Mouse (Mus musculus) midbrain, postnatal 0 days (tissue): Measurements from ENCODE around the gene Timm13. TPM values are rescaled to one million over a fixed set of nuclear protein-coding genes. Genes with fewer than 3 reads are reported as not detected.

Source experiments
- ATAC-seq: fragments of 200-750 bp; cut with Nextera tagmentation; 2 replicates; pipeline ENCODE4 v1.8.0; 2017; ENCODE audit warnings: moderate number of reproducible peaks, mild to moderate bottlenecking, moderate TSS enrichment, moderate library complexity; ENCODE audit not compliant: low FRiP score
- DNase-seq: peaks from one replicate; pipeline ENCODE4 v3.0.0-alpha.2; 2015; ENCODE audit warnings: low spot score
- H3K27ac ChIP-seq: fragments of 300-500 bp; sonication (generic); 2 replicates; pipeline ENCODE4 v1.5.1; 2014; ENCODE audit warnings: low read depth, mild to moderate bottlenecking, low read length, mixed read lengths
- H3K27me3 ChIP-seq: fragments of 300-500 bp; sonication (generic); 2 replicates; pipeline ENCODE4 v1.6.1; 2014; ENCODE audit warnings: low read length, control low read depth, mixed read lengths; ENCODE audit not compliant: insufficient read depth
- H3K36me3 ChIP-seq: fragments of 300-500 bp; sonication (generic); 2 replicates; pipeline ENCODE4 v1.6.1; 2014; ENCODE audit warnings: low read length, control low read depth, mixed read lengths; ENCODE audit not compliant: insufficient read depth
- H3K4me1 ChIP-seq: fragments of 300-500 bp; sonication (generic); 2 replicates; pipeline ENCODE4 v1.6.1; 2014; ENCODE audit warnings: mild to moderate bottlenecking, control low read depth, antibody characterized with exemption, low read length, mixed read lengths; ENCODE audit not compliant: insufficient read depth
- H3K4me2 ChIP-seq: fragments of 300-500 bp; sonication (generic); 2 replicates; pipeline ENCODE4 v1.6.1; 2014; ENCODE audit warnings: low read depth, mild to moderate bottlenecking, low read length, mixed read lengths; ENCODE audit not compliant: poor library complexity, severe bottlenecking
- H3K4me3 ChIP-seq: fragments of 300-500 bp; sonication (generic); 2 replicates; pipeline ENCODE4 v1.5.1; 2014; ENCODE audit warnings: low read depth, mild to moderate bottlenecking, low read length, moderate library complexity
- H3K9ac ChIP-seq: fragments of 300-500 bp; sonication (generic); replicated peaks from 2 replicates; pipeline ENCODE4 v1.6.1; 2014; ENCODE audit warnings: mild to moderate bottlenecking, low read length, moderate library complexity, mixed read lengths; ENCODE audit not compliant: poor library complexity, severe bottlenecking
- H3K9me3 ChIP-seq: fragments of 300-500 bp; sonication (generic); 2 replicates; pipeline ENCODE4 v1.6.1; 2016; ENCODE audit warnings: low read length, control low read depth
- CTCF ChIP-seq: IDR thresholded peaks from 2 replicates; pipeline ENCODE4 v1.5.1; 2016; ENCODE audit warnings: antibody characterized with exemption, mild to moderate bottlenecking
- WGBS: fragments of 180-500 bp; shearing (Covaris S2); extraction: QIAGEN DNeasy Blood & Tissue Kit; methylation state at CpG from one replicate; pipeline ENCODE4 v1.1.7; 2014; 5-methylcytosine and 5-hydroxymethylcytosine counted together
- polyA plus RNA-seq: library from polyadenylated mRNA; unstranded; fragments of >200 nt; fragmentation: Nextera tagmentation; extraction: Ambion mirVana; gene quantifications from 2 replicates; pipeline ENCODE4 v1.2.1, GENCODE M21; 2015
- total RNA-seq: library from RNA; depleted of rRNA; stranded (reverse); fragments of >200 nt; gene quantifications from 2 replicates; pipeline ENCODE4 v1.2.3, GENCODE M21; 2014

Gene Timm13
- total and polyA plus RNA-seq, 2 experiments from 2014 or later, result 267 to 362 TPM

DNA sequence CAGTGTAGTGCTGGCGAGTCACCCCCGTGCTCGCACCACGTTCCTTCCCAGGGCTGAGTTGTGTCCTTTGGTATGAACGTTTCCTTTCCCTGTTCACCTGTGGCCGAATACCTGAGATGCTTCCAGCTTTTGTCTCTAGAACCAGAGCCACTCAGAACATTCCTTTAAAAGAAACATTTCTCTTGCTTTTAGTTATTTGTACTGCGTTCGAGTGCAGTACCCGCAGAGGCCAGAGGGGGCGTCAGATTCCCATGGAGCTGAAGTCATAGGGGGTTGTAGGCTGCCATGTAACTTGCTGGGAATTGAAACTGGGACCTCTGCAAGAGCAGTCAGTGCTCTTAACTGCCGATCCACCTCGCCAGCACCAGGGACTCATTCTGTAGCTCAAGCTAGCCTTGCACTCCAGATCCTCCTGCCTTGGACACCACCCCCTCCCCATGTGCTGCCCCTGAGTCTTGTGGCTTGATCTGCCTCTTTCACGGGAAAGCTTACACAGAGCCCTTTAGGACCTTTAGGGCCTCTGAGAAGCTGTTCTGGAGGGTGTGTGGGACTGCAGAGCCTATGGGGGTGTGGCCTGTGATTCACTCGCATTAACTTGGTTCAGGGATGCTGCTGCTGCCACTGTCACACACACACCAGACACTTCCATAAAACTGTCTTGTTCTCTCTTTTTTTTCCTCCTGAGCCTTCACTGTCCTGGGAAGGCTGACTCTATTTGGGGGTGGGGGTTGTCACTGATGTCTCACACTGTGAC is 46.1 kb upstream of the Timm13 start:
- Histone ChIP-seq H3K36me3 (no peaks in the 10 kb centered on the region), H3K9ac (no peak overlapping the region), H3K27me3 (no peaks in the 10 kb centered on the region), H3K4me2 (no peak overlapping the region), H3K27ac (no peak overlapping the region), H3K4me1 (no peaks in the 10 kb centered on the region), H3K9me3 (no peaks in the 10 kb centered on the region), H3K4me3 (no peak overlapping the region)
- WGBS, result 65% methylated on average over 14 of the region's 14 CpGs
- DNase-seq (no peak), ATAC-seq (no peak)
- TF ChIP-seq CTCF, result peak; percentile 54

DNA sequence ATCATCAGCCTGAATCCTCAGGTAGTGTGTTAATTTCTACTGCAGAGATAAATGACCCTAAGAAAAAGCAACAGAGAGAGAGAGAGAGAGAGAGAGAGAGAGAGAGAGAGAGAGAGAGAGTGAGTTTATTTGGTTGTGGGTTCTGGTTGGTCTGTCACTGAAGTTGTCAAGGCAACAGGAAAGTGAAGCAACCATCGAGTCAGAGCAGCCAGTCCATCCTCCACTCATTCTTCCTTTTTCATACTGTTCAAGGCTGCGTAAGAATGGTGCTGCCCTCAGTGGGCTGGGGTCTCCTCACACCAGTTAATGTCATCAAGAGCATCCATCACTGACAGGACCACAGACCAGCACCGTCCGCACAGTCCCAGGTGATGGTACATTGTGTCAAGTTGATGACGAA is 43.5 kb upstream of the Timm13 start:
- no peak overlapping the region for H3K9ac ChIP-seq
- WGBS, result 87% methylated on average over 5 of the region's 5 CpGs
- DNase-seq, result no peak
- H3K27me3 ChIP-seq, result no peaks in the 10 kb centered on the region
- no peaks in the 10 kb centered on the region for H3K36me3 ChIP-seq
- H3K9me3 ChIP-seq, result no peaks in the 10 kb centered on the region
- no peak overlapping the region for H3K4me2 ChIP-seq
- H3K4me1 ChIP-seq, result peaks cover 8% of the 10 kb centered on the region; the same call in 1 of the 2 replicates
- TF ChIP-seq CTCF, result no peak
- no peak for ATAC-seq
- no peak overlapping the region for H3K27ac ChIP-seq
- no peak overlapping the region for H3K4me3 ChIP-seq

DNA sequence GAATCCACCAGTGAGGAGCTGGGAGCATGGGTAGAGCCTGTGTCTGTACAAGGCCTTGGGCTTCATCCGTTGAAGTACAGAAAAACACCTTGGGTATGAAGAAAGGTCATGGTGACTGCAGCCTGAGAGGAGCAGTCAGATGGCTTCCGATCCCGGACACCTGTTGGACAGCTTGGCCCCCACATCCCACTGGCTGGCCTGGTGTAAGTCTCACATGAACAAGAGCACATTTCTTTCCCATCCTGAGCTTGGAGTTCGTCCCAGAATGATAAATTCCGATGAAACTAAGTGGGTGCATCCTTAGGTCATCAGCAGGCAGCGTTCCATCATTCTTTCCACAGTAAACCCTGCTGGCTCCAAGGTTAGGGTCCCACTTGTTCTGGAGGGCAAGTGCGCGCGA is 42.9 kb upstream of the Timm13 start:
- Histone ChIP-seq H3K4me2 (no peak overlapping the region), H3K4me1 (peaks cover 8% of the 10 kb centered on the region; the same call in 1 of the 2 replicates), H3K27me3 (no peaks in the 10 kb centered on the region), H3K9ac (no peak overlapping the region), H3K27ac (no peak overlapping the region), H3K9me3 (no peaks in the 10 kb centered on the region), H3K36me3 (no peaks in the 10 kb centered on the region), H3K4me3 (no peak overlapping the region)
- DNase-seq, result no peak
- WGBS, result 85% methylated on average over 9 of the region's 9 CpGs
- ATAC-seq, result no peak
- TF ChIP-seq CTCF, result no peak

DNA sequence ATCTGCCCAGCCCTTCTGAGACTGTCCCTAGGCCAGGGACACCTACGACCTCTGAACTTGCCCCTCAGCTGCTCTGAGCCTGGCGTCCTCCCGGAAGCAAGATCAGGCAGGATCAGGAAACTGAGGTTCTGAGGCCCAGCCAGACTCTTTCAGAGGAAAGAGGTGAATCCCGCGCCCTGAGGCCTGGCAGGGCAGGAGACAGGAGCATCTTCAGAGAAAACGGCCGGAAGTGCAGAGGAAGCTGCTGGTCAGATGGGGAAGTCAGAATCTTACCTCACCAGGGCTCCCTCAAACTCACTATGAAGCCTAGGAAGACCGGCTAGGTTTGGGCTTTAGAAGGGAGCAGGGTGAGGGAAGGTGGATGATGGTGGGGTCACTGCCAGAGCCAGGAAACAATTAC is 42.1 kb upstream of the Timm13 start:
- TF ChIP-seq CTCF, result no peak

DNA sequence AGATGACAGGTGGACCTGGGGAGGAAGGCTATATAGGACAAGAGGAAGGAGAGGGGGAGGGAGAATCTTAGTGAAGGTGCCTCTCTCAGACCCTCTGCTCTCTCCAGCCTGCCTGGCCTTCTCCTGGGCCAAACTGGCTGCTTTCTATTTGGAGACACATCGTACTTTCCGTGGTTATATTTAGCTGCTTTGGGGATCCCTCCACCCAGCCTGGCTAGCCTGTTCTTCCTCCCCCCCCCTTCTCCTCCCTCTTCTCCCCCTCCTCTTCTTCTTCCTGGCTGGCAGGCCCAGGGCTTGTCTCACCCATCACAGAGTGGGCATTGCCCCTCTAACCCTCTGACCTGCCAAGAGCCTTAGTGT is 40.2 kb upstream of the Timm13 start:
- no peak for ATAC-seq
- no peak for TF ChIP-seq CTCF
- H3K4me1 ChIP-seq, result peaks cover 16% of the 10 kb centered on the region
- H3K4me3 ChIP-seq, result no peak overlapping the region
- H3K36me3 ChIP-seq, result no peaks in the 10 kb centered on the region
- 72% methylated on average over 2 of the region's 2 CpGs for WGBS
- no peaks in the 10 kb centered on the region for H3K9me3 ChIP-seq
- no peak overlapping the region for H3K4me2 ChIP-seq
- no peak for DNase-seq
- peaks cover 14% of the 10 kb centered on the region for H3K27me3 ChIP-seq
- H3K9ac ChIP-seq, result peak overlapping the region; percentile 3; the same call in 1 of the 2 replicates
- no peak overlapping the region for H3K27ac ChIP-seq

More for the DNA sequence above, 42.1 kb upstream of the Timm13 start:
- peaks cover 8% of the 10 kb centered on the region; the same call in 1 of the 2 replicates for H3K4me1 ChIP-seq
- H3K9me3 ChIP-seq, result no peaks in the 10 kb centered on the region
- H3K4me2 ChIP-seq, result no peak overlapping the region
- no peak overlapping the region for H3K9ac ChIP-seq
- no peaks in the 10 kb centered on the region for H3K36me3 ChIP-seq
- no peak for DNase-seq
- no peaks in the 10 kb centered on the region for H3K27me3 ChIP-seq
- H3K27ac ChIP-seq, result no peak overlapping the region
- ATAC-seq, result no peak
- 70% methylated on average over 8 of the region's 8 CpGs for WGBS
- no peak overlapping the region for H3K4me3 ChIP-seq

DNA sequence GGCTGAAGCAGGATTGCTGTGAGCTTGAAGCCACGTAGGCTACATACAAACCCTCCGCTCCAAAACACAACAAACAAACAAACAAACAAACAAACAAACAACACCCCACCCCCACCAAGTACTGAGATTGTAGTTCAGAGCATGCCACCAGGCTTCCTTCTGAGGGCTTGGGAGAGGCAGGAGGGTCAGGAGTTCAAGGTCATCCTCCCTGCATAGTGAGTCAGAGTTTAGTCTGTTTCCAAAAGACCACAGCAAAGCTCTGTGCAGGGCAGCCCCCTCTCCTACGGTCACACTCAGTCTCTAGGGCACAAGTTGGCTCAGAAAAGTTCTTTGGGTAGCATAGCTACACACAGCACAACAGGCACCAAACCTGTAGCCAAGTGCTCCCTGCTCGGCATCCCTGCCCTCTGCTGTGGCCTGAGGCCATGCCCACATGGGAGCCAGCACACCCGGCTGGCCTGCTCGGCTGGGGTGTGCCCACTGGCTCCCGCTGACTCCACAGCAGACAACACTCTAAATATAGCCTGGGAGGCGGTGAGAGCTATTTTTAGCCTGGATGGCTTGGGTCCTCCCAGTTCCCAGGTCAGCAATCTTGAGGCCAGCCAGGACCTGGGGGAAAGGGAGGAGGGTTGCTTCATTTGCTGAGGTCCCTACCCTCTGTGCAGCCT is 39.7 kb upstream of the Timm13 start:
- DNase-seq (no peak), ATAC-seq (no peak)
- WGBS, result 52% methylated on average over 8 of the region's 8 CpGs
- peak overlapping the region; percentile 65 for H3K27ac ChIP-seq
- no peak for TF ChIP-seq CTCF
- H3K27me3 ChIP-seq, result peaks cover 17% of the 10 kb centered on the region
- H3K4me2 ChIP-seq, result peak overlapping the region; percentile 53
- H3K4me1 ChIP-seq, result peaks cover 17% of the 10 kb centered on the region
- no peaks in the 10 kb centered on the region for H3K9me3 ChIP-seq
- H3K36me3 ChIP-seq, result no peaks in the 10 kb centered on the region
- H3K4me3 ChIP-seq, result peak overlapping the region; percentile 31
- peak overlapping the region; percentile 29 for H3K9ac ChIP-seq
